Mouse (Mus musculus) MEL (cell line): ENCODE results near the gene Snd1. TPM values are rescaled to one million over a fixed set of nuclear protein-coding genes. Genes with fewer than 3 reads are reported as not detected.

Experiments
- DNase-seq: peaks from one replicate; pipeline ENCODE4 v3.0.0; 2011; ENCODE audit warnings: low read depth, low spot score
- H3K27ac ChIP-seq: 2 replicates; pipeline ENCODE4 v1.5.1; 2012; ENCODE audit warnings: low read depth, mild to moderate bottlenecking, control low read depth, low read length, moderate library complexity; ENCODE audit not compliant: control insufficient read depth
- H3K27me3 ChIP-seq, 2 experiments: fragments of 150-350 bp in 1 of 2; sonication (generic) in 1 of 2; 2 replicates each; pipeline ENCODE4 v1.6.1; 2012; ENCODE audit warnings: low read length in 2 of 2, mild to moderate bottlenecking in 2 of 2, improper control_type of control experiment in 1 of 2, moderate library complexity in 1 of 2; ENCODE audit not compliant: insufficient read depth in 2 of 2, control insufficient read depth in 1 of 2
- H3K36me3 ChIP-seq, 2 experiments: 2 replicates each; pipeline ENCODE4 v1.6.1; 2012 to 2014; ENCODE audit warnings: low read length in 2 of 2, improper control_type of control experiment in 1 of 2, inconsistent platforms in 1 of 2, mild to moderate bottlenecking in 1 of 2; ENCODE audit not compliant: insufficient read depth in 2 of 2, control insufficient read depth in 1 of 2
- H3K4me1 ChIP-seq, 2 experiments: fragments of 150-350 bp in 1 of 2; sonication (generic) in 1 of 2; 2 replicates each; pipeline ENCODE4 v1.6.1; 2012; ENCODE audit warnings: low read length in 2 of 2, improper control_type of control experiment in 1 of 2, mild to moderate bottlenecking in 1 of 2; ENCODE audit not compliant: insufficient read depth in 2 of 2, control insufficient read depth in 1 of 2
- H3K4me3 ChIP-seq, 2 experiments: fragments of 150-350 bp in 1 of 2; sonication (generic) in 1 of 2; 2 replicates each; pipeline ENCODE4 v1.5.1; 2012; ENCODE audit warnings: low read depth in 2 of 2, low read length in 2 of 2, mild to moderate bottlenecking in 2 of 2, moderate library complexity in 2 of 2, control low read depth in 1 of 2, improper control_type of control experiment in 1 of 2; ENCODE audit not compliant: control insufficient read depth in 1 of 2, insufficient read depth in 1 of 2
- H3K79me2 ChIP-seq: 2 replicates; pipeline ENCODE4 v1.6.1; 2012; ENCODE audit warnings: mild to moderate bottlenecking, low read length, moderate library complexity; ENCODE audit not compliant: control insufficient read depth, poor library complexity, insufficient read depth
- H3K9ac ChIP-seq: 2 replicates; pipeline ENCODE4 v1.6.1; 2012; ENCODE audit warnings: low read depth, mild to moderate bottlenecking, control low read depth, low read length, moderate library complexity; ENCODE audit not compliant: control insufficient read depth, poor library complexity, severe bottlenecking
- H3K9me3 ChIP-seq: fragments of 150-350 bp; sonication (generic); replicated peaks from 2 replicates; pipeline ENCODE4 v1.6.1; 2012; ENCODE audit warnings: mild to moderate bottlenecking, low read length, improper control_type of control experiment, moderate library complexity; ENCODE audit not compliant: insufficient read depth
- BHLHE40 ChIP-seq: IDR thresholded peaks from 2 replicates; pipeline ENCODE4 v1.6.1; 2012; ENCODE audit warnings: low read depth, mild to moderate bottlenecking, inconsistent platforms, low read length, improper control_type of control experiment, borderline replicate concordance
- CHD2 ChIP-seq: IDR thresholded peaks from 2 replicates; pipeline ENCODE4 v1.6.1; 2011; ENCODE audit warnings: low read length, improper control_type of control experiment
- E2F4 ChIP-seq: IDR thresholded peaks from 2 replicates; pipeline ENCODE4 v1.6.1; 2011; ENCODE audit warnings: low read depth, low read length, improper control_type of control experiment, borderline replicate concordance
- EP300 ChIP-seq, 2 experiments: IDR thresholded peaks; 2 replicates each; pipeline ENCODE4 v1.6.1; 2011; ENCODE audit warnings: improper control_type of control experiment in 2 of 2, low read length in 2 of 2, low read depth in 1 of 2, mild to moderate bottlenecking in 1 of 2
- ETS1 ChIP-seq: IDR thresholded peaks from 2 replicates; pipeline ENCODE4 v1.6.1; 2012; ENCODE audit warnings: low read depth, mild to moderate bottlenecking, inconsistent platforms, low read length, improper control_type of control experiment, moderate library complexity
- GABPA ChIP-seq: IDR thresholded peaks from 2 replicates; pipeline ENCODE4 v1.6.1; 2012; ENCODE audit warnings: low read depth, mild to moderate bottlenecking, inconsistent platforms, low read length, improper control_type of control experiment, moderate library complexity
- GATA1 ChIP-seq: IDR thresholded peaks from 2 replicates; pipeline ENCODE4 v1.6.1; 2011; ENCODE audit warnings: low read depth, low read length, improper control_type of control experiment
- MAFK ChIP-seq: IDR thresholded peaks from 2 replicates; pipeline ENCODE4 v1.6.1; 2011; ENCODE audit warnings: low read depth, mild to moderate bottlenecking, low read length, improper control_type of control experiment, borderline replicate concordance
- MAX ChIP-seq: IDR thresholded peaks from 2 replicates; pipeline ENCODE4 v1.6.1; 2011; ENCODE audit warnings: low read length, improper control_type of control experiment
- MAZ ChIP-seq: IDR thresholded peaks from 2 replicates; pipeline ENCODE4 v1.6.1; 2012; ENCODE audit warnings: low read depth, mild to moderate bottlenecking, inconsistent platforms, low read length, improper control_type of control experiment
- MEF2A ChIP-seq: IDR thresholded peaks from 2 replicates; pipeline ENCODE4 v1.6.1; 2014; ENCODE audit warnings: low read depth, mild to moderate bottlenecking, inconsistent platforms, low read length, improper control_type of control experiment; ENCODE audit not compliant: poor library complexity, insufficient replicate concordance, severe bottlenecking; ENCODE audit errors: extremely low read depth
- MYB ChIP-seq: IDR thresholded peaks from 2 replicates; pipeline ENCODE4 v1.6.1; 2011; ENCODE audit warnings: mild to moderate bottlenecking, low read depth, low read length, improper control_type of control experiment
- MYC ChIP-seq: IDR thresholded peaks from 2 replicates; pipeline ENCODE4 v1.6.1; 2011; ENCODE audit warnings: low read depth, mild to moderate bottlenecking, low read length, improper control_type of control experiment, moderate library complexity
- NRF1 ChIP-seq: IDR thresholded peaks from 2 replicates; pipeline ENCODE4 v1.6.1; 2014; ENCODE audit warnings: low read depth, mild to moderate bottlenecking, inconsistent platforms, low read length, improper control_type of control experiment, moderate library complexity; ENCODE audit not compliant: poor library complexity, insufficient read depth, severe bottlenecking
- POLR2AphosphoS2 ChIP-seq: IDR thresholded peaks from 2 replicates; pipeline ENCODE4 v1.6.1; 2011; ENCODE audit warnings: low read length, improper control_type of control experiment
- RCOR1 ChIP-seq: IDR thresholded peaks from 2 replicates; pipeline ENCODE4 v1.6.1; 2012; ENCODE audit warnings: low read depth, mild to moderate bottlenecking, inconsistent platforms, low read length, improper control_type of control experiment
- SIN3A ChIP-seq: IDR thresholded peaks from 2 replicates; pipeline ENCODE4 v1.6.1; 2012; ENCODE audit warnings: low read length, improper control_type of control experiment, inconsistent platforms
- SMC3 ChIP-seq: IDR thresholded peaks from 2 replicates; pipeline ENCODE4 v1.6.1; 2011; ENCODE audit warnings: low read depth, low read length, improper control_type of control experiment
- TAL1 ChIP-seq: IDR thresholded peaks from 2 replicates; pipeline ENCODE4 v1.6.1; 2012; ENCODE audit warnings: mild to moderate bottlenecking, inconsistent platforms, low read length, moderate library complexity, mixed read lengths
- TBP ChIP-seq: IDR thresholded peaks from 2 replicates; pipeline ENCODE4 v1.8.0; 2011; ENCODE audit warnings: low read depth, low read length, improper control_type of control experiment
- USF2 ChIP-seq, 2 experiments: IDR thresholded peaks; 2 replicates each; pipeline ENCODE4 v1.6.1; 2011 to 2012; ENCODE audit warnings: improper control_type of control experiment in 2 of 2, low read length in 2 of 2, borderline replicate concordance in 1 of 2, inconsistent platforms in 1 of 2, low read depth in 1 of 2, mild to moderate bottlenecking in 1 of 2; ENCODE audit not compliant: insufficient read depth in 1 of 2
- ZKSCAN1 ChIP-seq: IDR thresholded peaks from 2 replicates; pipeline ENCODE4 v1.6.1; 2012; ENCODE audit warnings: low read depth, mild to moderate bottlenecking, inconsistent platforms, low read length, improper control_type of control experiment, moderate library complexity
- ZMIZ1 ChIP-seq: IDR thresholded peaks from 2 replicates; pipeline ENCODE4 v1.6.1; 2012; ENCODE audit warnings: low read depth, mild to moderate bottlenecking, inconsistent platforms, low read length, improper control_type of control experiment, moderate library complexity
- polyA plus RNA-seq, 2 experiments: library from polyadenylated mRNA; stranded (reverse) in 1 of 2; unstranded in 1 of 2; fragments of >175 nt in 1 of 2; fragments of >200 nt in 1 of 2; gene quantifications; 2 replicates each; pipeline versions ENCODE4 v1.2.1 to v1.2.4; 2012; ENCODE audit warnings: low replicate concordance in 2 of 2, low read depth in 1 of 2; ENCODE audit not compliant: insufficient read length in 2 of 2, insufficient read depth in 1 of 2, missing spikeins in 1 of 2
- total RNA-seq: library from RNA; depleted of rRNA; stranded (reverse); fragments of 300-350 nt; gene quantifications from 2 replicates; pipeline ENCODE4 v1.2.3, GENCODE M21; 2012

Snd1 gene
- total and polyA plus RNA-seq, 3 experiments, result 192 to 280 TPM; not detected in 1

- H3K36me3 ChIP-seq, result peaks cover 8 to 51% of the 10 kb centered on the region in 2 experiments
- H3K27me3 ChIP-seq, result no peaks in the 10 kb centered on the region
- no peak for DNase-seq
- H3K9ac ChIP-seq, result no peak overlapping the region
- H3K9me3 ChIP-seq, result no peaks in the 10 kb centered on the region
- H3K79me2 ChIP-seq, result peaks cover 10% of the 10 kb centered on the region
- H3K4me3 ChIP-seq, result no peak overlapping the region
- TF ChIP-seq CHD2, result no peak
- no peak for TF ChIP-seq SIN3A
- no peak for TF ChIP-seq MEF2A
- no peak for TF ChIP-seq MAZ
- no peak for TF ChIP-seq MYB
- TF ChIP-seq BHLHE40, result no peak
- TF ChIP-seq MAFK, result no peak
- TF ChIP-seq ZKSCAN1, result no peak
- TF ChIP-seq E2F4, result no peak
- no peak for TF ChIP-seq ETS1
- no peak for TF ChIP-seq GATA1
- TF ChIP-seq NRF1, result no peak
- no peak for TF ChIP-seq SMC3
- TF ChIP-seq MAX, result no peak
- TF ChIP-seq POLR2AphosphoS2, result no peak
- TF ChIP-seq MYC, result no peak
- no peak for TF ChIP-seq ZMIZ1
- no peak overlapping the region for H3K27ac ChIP-seq
- H3K4me1 ChIP-seq, result peaks cover 0 to 3% of the 10 kb centered on the region in 2 experiments; a peak in 1 of 4 replicates
Measured at GRCm38 (mm10) chr6:28514195-28514594, 39.3 kb downstream of the Snd1 start.

GRCm38 (mm10) chr6:28514830-28515350 lies 40.0 kb downstream of the Snd1 start:
- H3K9me3 ChIP-seq, result no peaks in the 10 kb centered on the region
- H3K9ac ChIP-seq, result no peak overlapping the region
- peaks cover 10% of the 10 kb centered on the region for H3K79me2 ChIP-seq
- TF ChIP-seq GABPA, result no peak
- no peak for TF ChIP-seq USF2 (IDR thresholded peaks at IDR 0.05; ENCODE audit: borderline replicate concordance in 1 of 2, insufficient read depth in 1 of 2, low read depth in 1 of 2, low read length in 2 of 2)
- TF ChIP-seq TAL1, result no peak
- TF ChIP-seq POLR2AphosphoS2, result no peak
- no peak for TF ChIP-seq TBP
- no peak for TF ChIP-seq RCOR1
- no peak for TF ChIP-seq EP300 (IDR thresholded peaks at IDR 0.05; ENCODE audit: low read depth in 1 of 2, low read length in 2 of 2)
- no peak for TF ChIP-seq MAFK
- TF ChIP-seq SMC3, result no peak
- TF ChIP-seq, all 39 proteins: peak for 0
- DNase-seq, result no peak
- peaks cover under 1 to 2% of the 10 kb centered on the region in 2 experiments; a peak in 2 of 4 replicates for H3K4me1 ChIP-seq
- no peak overlapping the region for H3K4me3 ChIP-seq
- no peaks in the 10 kb centered on the region for H3K27me3 ChIP-seq
- no peak overlapping the region for H3K27ac ChIP-seq
- peaks cover 7 to 54% of the 10 kb centered on the region in 2 experiments for H3K36me3 ChIP-seq
